Mouse (Mus musculus) intestine, embryonic 15.5 days (tissue): ENCODE results near the gene Cacng3. TPM values are rescaled to one million over a fixed set of nuclear protein-coding genes. Genes with fewer than 3 reads are reported as not detected.

Source experiments
- ATAC-seq: fragments of 200-750 bp; cut with Nextera tagmentation; 2 replicates; pipeline ENCODE4 v1.8.0; 2017; ENCODE audit warnings: moderate TSS enrichment, moderate library complexity
- H3K27ac ChIP-seq: fragments of 300-500 bp; sonication (generic); 2 replicates; pipeline ENCODE4 v1.5.1; 2015; ENCODE audit warnings: mild to moderate bottlenecking, inconsistent platforms
- H3K27me3 ChIP-seq: fragments of 300-500 bp; sonication (generic); replicated peaks from 2 replicates; pipeline ENCODE4 v1.6.1; 2015; ENCODE audit warnings: inconsistent platforms
- H3K36me3 ChIP-seq: fragments of 300-500 bp; sonication (generic); 2 replicates; pipeline ENCODE4 v1.6.1; 2015; ENCODE audit warnings: inconsistent platforms
- H3K4me1 ChIP-seq: fragments of 300-500 bp; sonication (generic); replicated peaks from 2 replicates; pipeline ENCODE4 v1.6.1; 2015; ENCODE audit warnings: inconsistent platforms
- H3K4me2 ChIP-seq: fragments of 300-500 bp; sonication (generic); replicated peaks from 2 replicates; pipeline ENCODE4 v1.6.1; 2015; ENCODE audit warnings: mild to moderate bottlenecking, inconsistent platforms
- H3K4me3 ChIP-seq: fragments of 300-500 bp; sonication (generic); replicated peaks from 2 replicates; pipeline ENCODE4 v1.5.1; 2015; ENCODE audit warnings: inconsistent platforms
- H3K9ac ChIP-seq: fragments of 300-500 bp; sonication (generic); 2 replicates; pipeline ENCODE4 v1.6.1; 2015; ENCODE audit warnings: inconsistent platforms
- H3K9me3 ChIP-seq: fragments of 300-500 bp; sonication (generic); 2 replicates; pipeline ENCODE4 v1.6.1; 2016; ENCODE audit warnings: inconsistent platforms
- WGBS: fragments of 180-500 bp; shearing (Covaris S2); methylation state at CpG from one replicate; pipeline ENCODE4 v1.1.7; 2015; 5-methylcytosine and 5-hydroxymethylcytosine counted together
- polyA plus RNA-seq: library from polyadenylated mRNA; unstranded; fragments of >200 nt; fragmentation: Nextera tagmentation; extraction: Ambion mirVana; gene quantifications from 2 replicates; pipeline ENCODE4 v1.2.1, GENCODE M21; 2015

Cacng3 gene
- polyA plus RNA-seq, 1 experiment from 2014 or later, result 0.45 TPM

DNA sequence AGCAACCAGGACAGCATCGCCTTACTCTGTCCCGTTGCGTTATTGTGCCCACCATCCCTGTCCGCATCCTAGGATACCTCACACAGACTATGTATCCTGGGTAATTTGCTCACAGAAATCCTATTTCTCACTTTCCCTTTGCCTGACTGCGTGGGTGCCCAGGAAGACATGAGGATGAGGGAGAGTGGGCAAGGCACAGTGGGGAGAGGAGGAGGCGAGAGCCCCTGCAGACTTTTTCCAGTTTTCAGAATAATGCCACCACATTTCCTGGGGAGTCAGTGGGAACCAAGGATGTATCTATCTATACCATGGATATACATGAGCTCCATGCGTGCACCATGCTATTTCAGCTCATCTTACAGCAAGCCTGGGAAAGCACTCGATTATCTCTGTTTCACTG, 57.9 kb downstream of the Cacng3 start:
- Histone ChIP-seq H3K9me3 (no peaks in the 10 kb centered on the region), H3K36me3 (no peaks in the 10 kb centered on the region), H3K27me3 (no peaks in the 10 kb centered on the region), H3K9ac (no peak overlapping the region), H3K27ac (no peak overlapping the region), H3K4me2 (no peak overlapping the region), H3K4me1 (no peaks in the 10 kb centered on the region), H3K4me3 (no peak overlapping the region)
- no peak for ATAC-seq
- 92% methylated on average over 8 of the region's 8 CpGs for WGBS

DNA sequence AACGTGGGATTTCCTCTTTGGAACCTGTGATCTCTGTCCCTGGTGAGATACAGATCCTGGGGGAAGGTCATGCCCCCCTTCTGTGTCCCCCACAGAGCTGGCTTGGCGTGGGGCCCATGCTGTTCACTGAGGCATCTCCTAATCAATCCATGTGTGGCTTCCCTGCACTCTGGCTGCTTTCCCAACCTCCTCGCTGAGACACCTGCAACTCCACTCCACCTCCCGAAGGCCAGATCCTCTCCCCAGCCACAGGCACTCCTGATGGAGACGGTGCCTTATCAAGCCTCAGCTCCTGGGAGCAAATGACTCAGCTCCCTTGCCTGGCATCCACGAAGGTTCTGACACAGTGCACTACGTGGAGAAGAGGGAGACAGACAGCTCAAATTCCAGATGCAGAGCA, 58.6 kb downstream of the Cacng3 start:
- no peaks in the 10 kb centered on the region for H3K4me1 ChIP-seq
- no peak overlapping the region for H3K4me3 ChIP-seq
- H3K9ac ChIP-seq, result no peak overlapping the region
- H3K27ac ChIP-seq, result no peak overlapping the region
- no peak overlapping the region for H3K4me2 ChIP-seq
- no peaks in the 10 kb centered on the region for H3K27me3 ChIP-seq
- H3K36me3 ChIP-seq, result no peaks in the 10 kb centered on the region
- no peaks in the 10 kb centered on the region for H3K9me3 ChIP-seq
- no peak for ATAC-seq
- WGBS, result 35% methylated on average over 7 of the region's 7 CpGs

DNA sequence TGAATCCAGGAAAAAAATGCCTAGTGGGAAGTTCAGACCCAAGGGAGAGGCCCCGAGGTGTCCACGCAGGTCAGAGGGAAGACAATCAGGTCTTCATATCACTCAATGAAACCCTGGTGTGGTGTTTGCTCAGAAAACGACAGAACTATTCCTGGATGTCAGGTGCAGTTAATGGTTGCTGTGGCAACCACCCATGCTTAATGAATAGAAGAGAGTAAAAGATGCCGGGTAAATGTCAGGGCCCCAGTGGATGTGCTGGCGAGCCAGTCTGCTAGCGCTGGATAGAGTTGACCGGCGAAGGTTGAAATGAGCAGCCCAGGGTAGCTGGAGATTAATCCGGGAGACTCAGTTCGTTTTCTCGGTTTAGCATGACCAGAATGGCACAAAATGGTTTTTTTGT, 65.0 kb downstream of the Cacng3 start:
- ATAC-seq, result no peak
- 72% methylated on average over 11 of the region's 11 CpGs for WGBS
- no peak overlapping the region for H3K4me3 ChIP-seq
- H3K4me2 ChIP-seq, result no peak overlapping the region
- H3K27ac ChIP-seq, result no peak overlapping the region
- H3K9me3 ChIP-seq, result no peaks in the 10 kb centered on the region
- no peak overlapping the region for H3K9ac ChIP-seq
- no peaks in the 10 kb centered on the region for H3K36me3 ChIP-seq
- no peaks in the 10 kb centered on the region for H3K27me3 ChIP-seq
- H3K4me1 ChIP-seq, result no peaks in the 10 kb centered on the region

DNA sequence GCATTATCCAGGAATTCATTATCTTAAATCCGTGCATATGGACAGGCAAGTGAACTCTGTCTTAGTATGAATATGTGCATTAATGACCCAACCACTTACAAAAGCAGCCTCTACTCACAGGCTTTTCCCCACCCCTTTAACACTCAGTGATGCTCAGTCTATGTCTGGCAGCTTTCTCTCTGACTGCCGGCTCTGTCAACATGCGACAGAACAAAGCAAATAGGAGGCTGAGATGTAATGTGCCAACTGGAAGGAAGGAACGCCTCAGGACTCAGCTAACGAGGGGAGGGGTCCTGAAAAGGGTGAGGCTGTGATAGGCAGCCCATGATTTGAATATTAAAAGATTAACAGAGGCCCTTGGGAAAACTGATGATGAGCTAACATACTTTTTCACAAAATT, 68.2 kb downstream of the Cacng3 start:
- no peak for ATAC-seq
- Histone ChIP-seq H3K36me3 (no peaks in the 10 kb centered on the region), H3K4me3 (no peak overlapping the region), H3K9ac (no peak overlapping the region), H3K4me2 (no peak overlapping the region), H3K27ac (no peak overlapping the region), H3K4me1 (no peaks in the 10 kb centered on the region), H3K9me3 (no peaks in the 10 kb centered on the region), H3K27me3 (no peaks in the 10 kb centered on the region)
- 36% methylated on average over 5 of the region's 5 CpGs for WGBS

DNA sequence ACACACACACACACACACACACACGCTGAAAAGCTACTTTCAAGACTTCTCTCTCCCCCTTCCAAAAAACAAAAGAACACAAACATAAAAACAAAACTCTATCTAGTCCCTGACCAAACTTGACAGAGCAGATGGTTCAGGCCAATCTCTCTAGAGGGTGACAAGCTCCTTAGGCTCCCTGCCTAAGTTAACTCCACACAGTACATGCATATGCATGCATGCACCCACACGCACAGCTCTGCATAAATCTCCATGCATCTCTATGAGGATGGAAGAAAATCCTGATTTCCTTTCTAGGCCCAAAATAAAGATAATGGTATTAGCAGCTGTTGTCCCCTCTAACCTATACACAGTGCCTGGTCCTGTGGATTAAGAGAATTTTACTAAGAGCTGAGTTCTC, 70.4 kb downstream of the Cacng3 start:
- no peaks in the 10 kb centered on the region for H3K4me1 ChIP-seq
- H3K4me2 ChIP-seq, result no peak overlapping the region
- WGBS, result 85% methylated on average over 2 of the region's 2 CpGs
- H3K27me3 ChIP-seq, result no peaks in the 10 kb centered on the region
- no peak for ATAC-seq
- no peak overlapping the region for H3K27ac ChIP-seq
- no peak overlapping the region for H3K9ac ChIP-seq
- no peaks in the 10 kb centered on the region for H3K9me3 ChIP-seq
- H3K4me3 ChIP-seq, result no peak overlapping the region
- H3K36me3 ChIP-seq, result no peaks in the 10 kb centered on the region

DNA sequence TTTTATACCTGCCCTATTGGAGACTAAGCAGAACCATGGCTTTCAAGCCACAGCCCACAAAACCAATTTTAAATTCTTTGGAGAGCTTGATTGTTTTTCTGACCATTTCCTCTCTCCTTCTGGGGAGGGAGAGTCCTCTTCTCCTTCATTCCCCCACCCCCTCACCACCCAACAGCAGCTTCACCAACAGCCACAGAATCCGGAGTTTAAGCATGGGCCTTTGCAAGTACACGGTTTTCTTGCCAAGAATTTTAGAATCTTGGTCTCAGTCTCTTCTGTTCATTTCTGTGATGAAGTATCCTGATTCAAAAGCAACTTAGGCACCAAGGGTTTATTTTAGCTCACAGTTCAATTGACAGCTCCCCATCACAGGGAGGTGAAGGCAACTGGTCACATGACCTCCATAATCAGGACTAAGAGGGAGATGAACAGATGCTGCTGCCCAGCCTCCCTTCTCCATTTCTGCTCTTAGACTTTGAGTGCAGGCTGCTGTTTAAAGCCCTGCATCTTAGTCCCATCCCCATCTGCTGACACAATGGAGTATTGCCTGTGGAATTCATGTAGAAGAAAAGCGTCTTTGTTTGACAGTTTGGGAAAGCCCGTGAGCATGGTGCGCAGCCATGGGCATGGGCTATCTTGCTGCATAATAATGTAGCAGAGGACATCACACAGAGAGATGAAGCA, 85.8 kb downstream of the Cacng3 start:
- no peak for ATAC-seq
- Histone ChIP-seq H3K36me3 (no peaks in the 10 kb centered on the region), H3K27me3 (no peaks in the 10 kb centered on the region), H3K4me1 (no peaks in the 10 kb centered on the region), H3K4me3 (no peak overlapping the region), H3K27ac (no peak overlapping the region), H3K4me2 (no peak overlapping the region), H3K9ac (no peak overlapping the region), H3K9me3 (no peaks in the 10 kb centered on the region)
- WGBS, result 81% methylated on average over 5 of the region's 5 CpGs

DNA sequence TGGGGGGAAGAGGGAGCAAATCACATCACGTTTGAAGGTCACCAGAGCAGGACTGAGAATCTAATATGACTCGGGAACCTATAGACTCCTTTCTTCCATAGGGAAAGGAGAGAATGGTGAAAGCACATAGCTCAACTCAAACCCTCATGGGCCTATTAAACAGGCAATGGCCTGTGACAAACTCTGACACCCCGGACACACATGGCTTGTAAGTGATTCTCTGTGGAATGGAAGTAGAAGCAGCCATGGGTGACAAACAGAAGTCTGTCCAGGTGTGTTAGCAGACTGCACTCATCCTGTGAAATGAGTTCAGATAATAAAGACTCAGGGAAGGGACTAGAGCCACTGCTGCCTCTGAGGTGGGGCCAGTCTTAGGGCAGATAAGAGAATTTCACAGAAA, 88.4 kb downstream of the Cacng3 start:
- no peak overlapping the region for H3K4me3 ChIP-seq
- no peaks in the 10 kb centered on the region for H3K4me1 ChIP-seq
- no peak overlapping the region for H3K27ac ChIP-seq
- H3K36me3 ChIP-seq, result no peaks in the 10 kb centered on the region
- ATAC-seq, result no peak
- no peaks in the 10 kb centered on the region for H3K27me3 ChIP-seq
- no peak overlapping the region for H3K4me2 ChIP-seq
- 69% methylated on average over 3 of the region's 3 CpGs for WGBS
- H3K9ac ChIP-seq, result no peak overlapping the region
- no peaks in the 10 kb centered on the region for H3K9me3 ChIP-seq

DNA sequence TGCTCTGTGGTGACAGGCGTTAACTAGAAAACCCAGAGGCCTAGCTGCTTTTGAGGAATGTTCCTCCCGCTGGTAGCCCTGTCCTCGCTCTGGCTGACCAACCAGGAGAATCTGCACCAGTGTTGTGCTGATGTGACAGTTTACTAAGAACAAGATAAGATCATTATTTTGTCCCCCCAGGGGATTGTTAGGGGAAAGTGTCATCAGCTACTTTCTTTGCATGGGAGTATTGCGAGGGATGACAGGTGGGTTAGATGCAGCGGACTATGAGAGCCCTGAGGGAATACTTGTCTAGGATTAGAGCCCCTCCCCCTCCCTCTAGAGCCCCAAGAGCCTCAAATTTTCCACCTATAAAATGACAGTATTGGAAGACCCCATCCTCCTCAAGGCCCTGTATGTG, 94.2 kb downstream of the Cacng3 start:
- Histone ChIP-seq H3K4me1 (no peaks in the 10 kb centered on the region), H3K27ac (no peak overlapping the region), H3K4me3 (no peak overlapping the region), H3K36me3 (no peaks in the 10 kb centered on the region), H3K9me3 (no peaks in the 10 kb centered on the region), H3K27me3 (no peaks in the 10 kb centered on the region), H3K9ac (no peak overlapping the region), H3K4me2 (no peak overlapping the region)
- 79% methylated on average over 5 of the region's 5 CpGs for WGBS
- ATAC-seq, result no peak

DNA sequence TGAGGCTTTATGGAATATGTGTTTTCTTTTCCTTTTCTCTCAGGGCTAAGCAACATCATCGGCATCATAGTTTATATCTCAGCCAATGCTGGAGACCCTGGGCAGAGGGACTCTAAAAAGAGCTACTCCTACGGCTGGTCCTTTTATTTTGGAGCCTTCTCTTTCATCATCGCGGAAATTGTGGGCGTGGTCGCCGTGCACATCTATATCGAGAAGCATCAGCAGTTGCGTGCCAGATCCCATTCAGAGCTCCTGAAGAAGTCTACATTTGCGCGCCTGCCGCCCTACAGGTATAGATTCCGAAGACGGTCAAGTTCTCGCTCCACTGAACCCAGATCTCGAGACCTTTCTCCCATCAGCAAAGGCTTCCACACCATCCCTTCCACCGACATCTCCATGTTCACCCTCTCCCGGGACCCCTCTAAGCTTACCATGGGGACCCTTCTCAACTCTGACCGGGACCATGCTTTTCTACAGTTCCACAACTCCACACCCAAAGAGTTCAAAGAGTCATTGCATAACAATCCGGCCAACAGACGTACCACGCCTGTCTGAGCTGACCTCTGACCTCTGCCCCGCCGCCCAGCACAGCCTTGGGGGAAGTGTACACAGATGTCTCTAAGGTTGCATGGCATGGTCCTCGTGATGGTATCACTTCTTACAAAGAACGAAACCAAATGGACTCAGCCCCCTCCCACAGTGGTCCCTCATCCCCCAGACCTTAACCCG, 98.2 kb downstream of the Cacng3 start:
- 89% methylated on average over 27 of the region's 27 CpGs for WGBS
- no peak for ATAC-seq
- Histone ChIP-seq H3K4me2 (no peak overlapping the region), H3K4me3 (no peak overlapping the region), H3K27ac (no peak overlapping the region), H3K9ac (no peak overlapping the region), H3K9me3 (no peaks in the 10 kb centered on the region), H3K36me3 (no peaks in the 10 kb centered on the region), H3K4me1 (no peaks in the 10 kb centered on the region), H3K27me3 (no peaks in the 10 kb centered on the region)

DNA sequence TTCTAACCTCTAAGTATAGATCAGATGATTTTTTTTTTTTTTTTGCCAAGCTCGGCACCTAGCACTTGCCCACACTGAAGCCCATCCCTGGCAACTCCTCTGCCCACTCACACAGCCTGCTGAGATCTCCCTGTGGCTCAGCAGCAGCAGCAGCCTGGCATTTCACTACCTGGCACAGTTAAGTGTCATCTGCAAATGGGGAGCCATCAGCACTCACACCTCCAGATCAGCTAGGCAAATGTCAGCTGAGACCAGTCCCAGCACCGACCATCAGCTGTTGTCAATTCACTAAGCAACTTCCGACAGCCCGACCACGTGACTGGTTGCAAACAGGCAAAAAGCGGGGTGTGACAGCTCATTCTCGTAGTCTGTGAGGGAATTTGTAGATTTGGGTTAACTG, 109.3 kb downstream of the Cacng3 start:
- H3K9me3 ChIP-seq, result no peaks in the 10 kb centered on the region
- no peak overlapping the region for H3K27ac ChIP-seq
- no peak overlapping the region for H3K9ac ChIP-seq
- H3K4me2 ChIP-seq, result no peak overlapping the region
- no peaks in the 10 kb centered on the region for H3K36me3 ChIP-seq
- H3K27me3 ChIP-seq, result no peaks in the 10 kb centered on the region
- no peaks in the 10 kb centered on the region for H3K4me1 ChIP-seq
- 70% methylated on average over 7 of the region's 7 CpGs for WGBS
- H3K4me3 ChIP-seq, result no peak overlapping the region
- ATAC-seq, result no peak

DNA sequence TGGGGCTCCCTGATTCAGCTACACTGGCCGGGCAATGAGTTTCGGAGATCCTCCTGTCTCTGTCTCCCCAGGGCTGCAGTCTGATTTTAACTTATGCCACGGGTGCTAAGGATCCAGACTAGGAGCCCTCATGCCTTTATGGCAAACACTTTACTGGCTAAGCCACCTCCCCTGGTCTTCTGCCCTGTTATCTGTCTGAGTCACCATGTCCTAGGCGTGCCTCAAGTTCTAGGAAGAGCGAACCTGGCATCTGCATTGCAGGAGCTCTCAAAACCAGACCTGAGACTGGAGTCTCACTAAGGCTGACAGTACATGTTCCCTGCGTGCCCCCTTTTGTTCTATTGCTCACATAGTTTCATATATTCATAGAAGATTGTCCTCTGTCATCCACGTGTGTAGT, 119.6 kb downstream of the Cacng3 start:
- 90% methylated on average over 7 of the region's 7 CpGs for WGBS
- no peaks in the 10 kb centered on the region for H3K27me3 ChIP-seq
- no peaks in the 10 kb centered on the region for H3K36me3 ChIP-seq
- no peak for ATAC-seq
- no peak overlapping the region for H3K27ac ChIP-seq
- H3K4me1 ChIP-seq, result no peaks in the 10 kb centered on the region
- H3K4me3 ChIP-seq, result no peak overlapping the region
- no peaks in the 10 kb centered on the region for H3K9me3 ChIP-seq
- H3K4me2 ChIP-seq, result no peak overlapping the region
- H3K9ac ChIP-seq, result no peak overlapping the region

DNA sequence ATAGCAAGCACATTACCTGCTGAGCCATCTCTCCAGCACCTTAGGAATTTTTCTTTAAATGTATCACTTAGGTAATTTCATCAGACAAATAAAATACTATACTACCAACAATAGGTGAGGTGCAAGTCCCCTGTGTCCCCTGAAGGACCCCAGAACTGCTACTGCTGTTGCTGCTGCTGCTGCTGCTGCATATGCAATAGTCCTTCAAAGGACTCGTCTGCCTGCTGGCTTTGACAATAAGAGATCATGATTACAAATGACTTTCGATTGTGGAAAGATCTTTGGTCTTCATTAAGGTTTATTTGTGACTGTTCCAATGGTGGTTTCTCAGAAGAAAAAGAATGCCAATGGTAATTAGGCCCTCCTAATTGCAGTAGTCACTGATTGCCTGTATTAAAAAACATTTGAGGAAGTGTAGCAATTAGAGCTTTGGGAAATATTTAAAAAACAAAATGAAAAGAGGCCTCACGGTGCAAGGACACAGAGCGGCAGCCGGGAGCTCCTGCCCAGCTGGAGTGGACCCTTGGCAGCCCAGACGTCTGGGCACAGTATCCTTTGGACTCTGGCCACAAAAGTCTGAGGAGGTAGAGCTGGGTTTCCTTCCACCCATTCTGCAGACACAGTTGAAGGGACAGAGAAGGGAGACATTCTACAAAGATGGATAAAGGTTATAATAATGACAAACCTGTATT, 123.5 kb downstream of the Cacng3 start:
- Histone ChIP-seq H3K4me3 (no peak overlapping the region), H3K27me3 (no peaks in the 10 kb centered on the region), H3K4me2 (no peak overlapping the region), H3K9ac (no peak overlapping the region), H3K9me3 (no peaks in the 10 kb centered on the region), H3K4me1 (no peaks in the 10 kb centered on the region), H3K27ac (no peak overlapping the region), H3K36me3 (no peaks in the 10 kb centered on the region)
- no peak for ATAC-seq
- 64% methylated on average over 6 of the region's 6 CpGs for WGBS

DNA sequence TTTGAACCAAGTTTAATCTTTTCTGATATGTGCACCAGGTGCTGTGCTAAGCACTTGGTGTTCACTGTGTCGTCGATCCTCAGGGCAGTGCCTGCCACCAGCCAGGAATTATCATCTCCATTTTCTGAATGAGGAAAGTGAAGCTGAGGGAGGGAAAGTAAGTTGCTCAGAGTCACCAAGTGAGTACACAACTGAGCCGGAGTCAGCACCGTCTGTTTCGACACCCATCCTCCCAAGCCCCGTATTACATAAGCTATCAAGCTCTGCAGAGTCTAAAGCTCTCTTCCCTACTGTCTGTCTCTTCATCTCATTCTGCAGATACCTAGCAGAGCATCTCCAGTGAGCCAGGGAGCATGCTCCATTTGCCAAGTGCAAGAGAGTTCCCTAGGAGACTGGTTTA, 124.8 kb downstream of the Cacng3 start:
- H3K9ac ChIP-seq, result no peak overlapping the region
- H3K36me3 ChIP-seq, result no peaks in the 10 kb centered on the region
- H3K4me2 ChIP-seq, result no peak overlapping the region
- H3K4me3 ChIP-seq, result no peak overlapping the region
- WGBS, result 88% methylated on average over 6 of the region's 6 CpGs
- no peak for ATAC-seq
- H3K27me3 ChIP-seq, result no peaks in the 10 kb centered on the region
- H3K27ac ChIP-seq, result no peak overlapping the region
- no peaks in the 10 kb centered on the region for H3K4me1 ChIP-seq
- H3K9me3 ChIP-seq, result no peaks in the 10 kb centered on the region
